Mouse (Mus musculus) embryonic facial prominence, embryonic 10.5 days (tissue): ENCODE data around the gene Mfap3l. TPM values are rescaled to one million over a fixed set of nuclear protein-coding genes. Genes with fewer than 3 reads are reported as not detected.
"Not testable (repeated sequence)": the region's sequence is repeated elsewhere in the genome, so short reads cannot be mapped to it uniquely, and the experiment has no call there.

Experiments used
- DNase-seq: peaks from one replicate; pipeline ENCODE4 v3.0.0-alpha.2; 2017; ENCODE audit warnings: low spot score
- H3K27ac ChIP-seq: fragments of 300-500 bp; sonication (generic); replicated peaks from 2 replicates; pipeline ENCODE4 v1.5.1; 2016; ENCODE audit warnings: mild to moderate bottlenecking
- H3K27me3 ChIP-seq: fragments of 300-500 bp; sonication (generic); replicated peaks from 2 replicates; pipeline ENCODE4 v1.6.1; 2016; ENCODE audit warnings: low read depth, mild to moderate bottlenecking; ENCODE audit not compliant: poor library complexity, severe bottlenecking
- H3K36me3 ChIP-seq: fragments of 300-500 bp; sonication (generic); replicated peaks from 2 replicates; pipeline ENCODE4 v1.6.1; 2016; ENCODE audit warnings: mild to moderate bottlenecking, moderate library complexity
- H3K4me1 ChIP-seq: fragments of 300-500 bp; sonication (generic); 2 replicates; pipeline ENCODE4 v1.6.1; 2016
- H3K4me3 ChIP-seq: fragments of 300-500 bp; sonication (generic); 2 replicates; pipeline ENCODE4 v1.5.1; 2016; ENCODE audit warnings: mild to moderate bottlenecking, moderate library complexity
- H3K9me3 ChIP-seq: fragments of 300-500 bp; sonication (generic); 2 replicates; pipeline ENCODE4 v1.6.1; 2016; ENCODE audit warnings: mild to moderate bottlenecking
- WGBS: fragments of 180-500 bp; shearing (Covaris S2); methylation state at CpG from one replicate; pipeline ENCODE4 v1.1.7; 2016; 5-methylcytosine and 5-hydroxymethylcytosine counted together
- polyA plus RNA-seq: library from polyadenylated mRNA; unstranded; fragments of >200 nt; fragmentation: Nextera tagmentation; extraction: Ambion mirVana; gene quantifications from 2 replicates; pipeline ENCODE4 v1.2.1, GENCODE M21; 2016

The Mfap3l gene
- polyA plus RNA-seq = 0.74 and 1.2 TPM in 2 replicates

GRCm38 (mm10) chr8:60632250-60632932 is at the start of gene Mfap3l:
Mfap3l (plus strand) TSS chr8:60632827.
- Histone ChIP-seq H3K9me3 (no peaks in the 10 kb centered on the region), H3K36me3 (no peaks in the 10 kb centered on the region), H3K27me3 (peaks cover 49% of the 10 kb centered on the region), H3K4me3 (peak within 1 kb of the TSS; percentile 70), H3K27ac (peak within 1 kb of the TSS; percentile 75), H3K4me1 (peaks cover 17% of the 10 kb centered on the region)
- WGBS = 1% methylated on average over 60 of the region's 60 CpGs
- DNase-seq = peak; percentile 96

- H3K9me3 ChIP-seq = no peaks in the 10 kb centered on the region
- H3K4me1 ChIP-seq = no peaks in the 10 kb centered on the region
- no peak overlapping the region for H3K27ac ChIP-seq
- no peaks in the 10 kb centered on the region for H3K27me3 ChIP-seq
- H3K4me3 ChIP-seq = no peak overlapping the region
- no peaks in the 10 kb centered on the region for H3K36me3 ChIP-seq
- DNase-seq = no peak
- 79% methylated on average over 2 of the region's 2 CpGs for WGBS
Observed at GRCm38 (mm10) chr8:60583369-60583768, 49.3 kb upstream of the Mfap3l start.

- WGBS = 88% methylated on average over 29 of the region's 29 CpGs
- H3K4me3 ChIP-seq, H3K36me3 ChIP-seq: not testable (repeated sequence)
Observed at GRCm38 (mm10) chr8:60591352-60592105, 41.1 kb upstream of the Mfap3l start.

GRCm38 (mm10) chr8:60594761-60595160 is 37.9 kb upstream of the Mfap3l start:
- WGBS = 70% methylated on average over 3 of the region's 3 CpGs
- H3K27me3 ChIP-seq = no peaks in the 10 kb centered on the region
- no peak overlapping the region for H3K27ac ChIP-seq
- no peak overlapping the region for H3K4me3 ChIP-seq
- no peaks in the 10 kb centered on the region for H3K9me3 ChIP-seq
- H3K36me3 ChIP-seq = no peaks in the 10 kb centered on the region
- H3K4me1 ChIP-seq = no peaks in the 10 kb centered on the region
- DNase-seq = no peak

More at GRCm38 (mm10) chr8:60591352-60592105, 41.1 kb upstream of the Mfap3l start:
- not testable (repeated sequence) for H3K27me3 ChIP-seq, H3K9me3 ChIP-seq, DNase-seq, H3K4me1 ChIP-seq, H3K27ac ChIP-seq

GRCm38 (mm10) chr8:60611580-60612111 is 21.0 kb upstream of the Mfap3l start:
- H3K9me3 ChIP-seq = no peaks in the 10 kb centered on the region
- no peaks in the 10 kb centered on the region for H3K36me3 ChIP-seq
- no peaks in the 10 kb centered on the region for H3K27me3 ChIP-seq
- DNase-seq = no peak
- no peaks in the 10 kb centered on the region for H3K4me1 ChIP-seq
- H3K27ac ChIP-seq = no peak overlapping the region
- no peak overlapping the region for H3K4me3 ChIP-seq

- DNase-seq = no peak
- Histone ChIP-seq H3K4me1 (no peaks in the 10 kb centered on the region), H3K4me3 (no peak overlapping the region), H3K27me3 (no peaks in the 10 kb centered on the region), H3K9me3 (no peaks in the 10 kb centered on the region), H3K36me3 (no peaks in the 10 kb centered on the region), H3K27ac (no peak overlapping the region)
- WGBS = 49% methylated on average over 2 of the region's 2 CpGs
Observed at GRCm38 (mm10) chr8:60616928-60617327, 15.7 kb upstream of the Mfap3l start.

- H3K4me1 ChIP-seq = no peaks in the 10 kb centered on the region
- 75% methylated on average over 4 of the region's 4 CpGs for WGBS
- DNase-seq = no peak
- no peak overlapping the region for H3K27ac ChIP-seq
- H3K4me3 ChIP-seq = no peak overlapping the region
- H3K36me3 ChIP-seq = no peaks in the 10 kb centered on the region
- H3K9me3 ChIP-seq = no peaks in the 10 kb centered on the region
- no peaks in the 10 kb centered on the region for H3K27me3 ChIP-seq
Observed at GRCm38 (mm10) chr8:60621561-60621960, 11.1 kb upstream of the Mfap3l start.

GRCm38 (mm10) chr8:60622056-60622455 is 10.6 kb upstream of the Mfap3l start:
- Histone ChIP-seq H3K4me3 (no peak overlapping the region), H3K27me3 (no peaks in the 10 kb centered on the region), H3K9me3 (no peaks in the 10 kb centered on the region), H3K36me3 (no peaks in the 10 kb centered on the region), H3K27ac (no peak overlapping the region), H3K4me1 (no peaks in the 10 kb centered on the region)
- 92% methylated on average over 12 of the region's 12 CpGs for WGBS
- no peak for DNase-seq

- Histone ChIP-seq H3K4me3 (no peak overlapping the region), H3K9me3 (no peaks in the 10 kb centered on the region), H3K27me3 (no peaks in the 10 kb centered on the region), H3K36me3 (no peaks in the 10 kb centered on the region), H3K27ac (no peak overlapping the region), H3K4me1 (no peaks in the 10 kb centered on the region)
- no peak for DNase-seq
- 82% methylated on average over 1 of the region's 1 CpGs for WGBS
Observed at GRCm38 (mm10) chr8:60623438-60623837, 9.2 kb upstream of the Mfap3l start.

- no peak for DNase-seq
- no peaks in the 10 kb centered on the region for H3K36me3 ChIP-seq
- H3K27me3 ChIP-seq = peaks cover 10% of the 10 kb centered on the region
- H3K4me3 ChIP-seq = no peak overlapping the region
- H3K4me1 ChIP-seq = no peaks in the 10 kb centered on the region
- no peak overlapping the region for H3K27ac ChIP-seq
- WGBS = 90% methylated on average over 7 of the region's 7 CpGs
- no peaks in the 10 kb centered on the region for H3K9me3 ChIP-seq
Observed at GRCm38 (mm10) chr8:60624722-60625121, 7.9 kb upstream of the Mfap3l start.

GRCm38 (mm10) chr8:60627937-60628336 is 4.7 kb upstream of the Mfap3l start:
- H3K9me3 ChIP-seq = no peaks in the 10 kb centered on the region
- no peaks in the 10 kb centered on the region for H3K36me3 ChIP-seq
- no peak for DNase-seq
- H3K4me1 ChIP-seq = peaks cover 10% of the 10 kb centered on the region
- H3K27me3 ChIP-seq = peaks cover 28% of the 10 kb centered on the region
- no peak overlapping the region for H3K27ac ChIP-seq
- H3K4me3 ChIP-seq = no peak overlapping the region
- WGBS = 72% methylated on average over 3 of the region's 3 CpGs

GRCm38 (mm10) chr8:60629059-60629458 is 3.6 kb upstream of the Mfap3l start:
- H3K4me1 ChIP-seq = peaks cover 17% of the 10 kb centered on the region
- H3K9me3 ChIP-seq = no peaks in the 10 kb centered on the region
- H3K27me3 ChIP-seq = peaks cover 37% of the 10 kb centered on the region
- H3K27ac ChIP-seq = no peak overlapping the region
- DNase-seq = no peak
- no peak overlapping the region for H3K4me3 ChIP-seq
- H3K36me3 ChIP-seq = no peaks in the 10 kb centered on the region
- WGBS = 81% methylated on average over 4 of the region's 4 CpGs

GRCm38 (mm10) chr8:60631504-60631934 is 1.1 kb upstream of the Mfap3l start:
- peak; percentile 68 for DNase-seq
- no peaks in the 10 kb centered on the region for H3K36me3 ChIP-seq
- no peaks in the 10 kb centered on the region for H3K9me3 ChIP-seq
- peaks cover 17% of the 10 kb centered on the region for H3K4me1 ChIP-seq
- H3K27ac ChIP-seq = no peak overlapping the region; the same call in 1 of the 2 replicates
- peaks cover 49% of the 10 kb centered on the region for H3K27me3 ChIP-seq
- under 1% methylated on average over 13 of the region's 13 CpGs for WGBS
- H3K4me3 ChIP-seq = peak overlapping the region; percentile 70
